Mouse (Mus musculus) intestine, embryonic 14.5 days (tissue): ENCODE measurements at regions not wholly inside any gene's neighbourhood (a gene's known extent, or its start where the extent isn't known, plus 50 kb on each side); places are given as distances from the start of the nearest gene placed in this dataset.
A peak's percentile ranks its signal among the peaks of the same experiment; 100 is the strongest.

ENCODE experiments used
- ATAC-seq: fragments of 200-750 bp; cut with Nextera tagmentation; replicated peaks from 2 replicates; pipeline ENCODE4 v1.8.0; 2017; ENCODE audit warnings: low read depth, moderate number of reproducible peaks, moderate TSS enrichment, moderate library complexity; ENCODE audit not compliant: low FRiP score, low TSS enrichment
- DNase-seq: peaks from one replicate; pipeline ENCODE4 v3.0.0-alpha.2; 2018; ENCODE audit warnings: low spot score
- H3K27ac ChIP-seq: fragments of 300-500 bp; sonication (generic); 2 replicates; pipeline ENCODE4 v1.5.1; 2014; ENCODE audit warnings: low read depth, mild to moderate bottlenecking, control low read depth
- H3K27me3 ChIP-seq: fragments of 300-500 bp; sonication (generic); replicated peaks from 2 replicates; pipeline ENCODE4 v1.6.1; 2014; ENCODE audit warnings: low read length, control low read depth; ENCODE audit not compliant: control insufficient read depth, insufficient read depth
- H3K36me3 ChIP-seq: fragments of 300-500 bp; sonication (generic); 2 replicates; pipeline ENCODE4 v1.6.1; 2014; ENCODE audit warnings: low read length, control low read depth; ENCODE audit not compliant: control insufficient read depth, insufficient read depth
- H3K4me1 ChIP-seq: fragments of 300-500 bp; sonication (generic); replicated peaks from 2 replicates; pipeline ENCODE4 v1.6.1; 2014; ENCODE audit warnings: low read length, control low read depth, mixed read lengths; ENCODE audit not compliant: control insufficient read depth, insufficient read depth
- H3K4me2 ChIP-seq: fragments of 300-500 bp; sonication (generic); 2 replicates; pipeline ENCODE4 v1.6.1; 2014; ENCODE audit warnings: low read length
- H3K4me3 ChIP-seq: fragments of 300-500 bp; sonication (generic); 2 replicates; pipeline ENCODE4 v1.5.1; 2014; ENCODE audit warnings: low read depth, low read length, control low read depth, mixed read lengths
- H3K9ac ChIP-seq: fragments of 300-500 bp; sonication (generic); 2 replicates; pipeline ENCODE4 v1.6.1; 2014; ENCODE audit warnings: mild to moderate bottlenecking, low read length
- H3K9me3 ChIP-seq: fragments of 300-500 bp; sonication (generic); 2 replicates; pipeline ENCODE4 v1.6.1; 2016; ENCODE audit warnings: low read length, control low read depth; ENCODE audit not compliant: control insufficient read depth
- WGBS: fragments of 180-500 bp; shearing (Covaris S2); extraction: QIAGEN DNeasy Blood & Tissue Kit; methylation state at CpG from one replicate; pipeline ENCODE4 v1.1.7; 2014; 5-methylcytosine and 5-hydroxymethylcytosine counted together

- Histone ChIP-seq H3K4me2 (no peak overlapping the region), H3K36me3 (no peaks in the 10 kb centered on the region), H3K9ac (no peak overlapping the region), H3K27me3 (no peaks in the 10 kb centered on the region), H3K4me1 (no peaks in the 10 kb centered on the region; the same call in 1 of the 2 replicates), H3K4me3 (no peak overlapping the region), H3K9me3 (peaks cover 6% of the 10 kb centered on the region; the same call in 1 of the 2 replicates), H3K27ac (no peak overlapping the region)
- ATAC-seq (no peak), DNase-seq (no peak)
- 24% methylated on average over 2 of the region's 2 CpGs for WGBS
These were observed 85.1 kb upstream of the Prep start for GRCm38 (mm10) chr10:44981913-44982312.

- Histone ChIP-seq H3K9me3 (peaks cover 7% of the 10 kb centered on the region; the same call in 1 of the 2 replicates), H3K4me1 (no peaks in the 10 kb centered on the region; the same call in 1 of the 2 replicates), H3K27ac (no peak overlapping the region), H3K4me3 (no peak overlapping the region), H3K9ac (no peak overlapping the region), H3K36me3 (no peaks in the 10 kb centered on the region), H3K27me3 (no peaks in the 10 kb centered on the region), H3K4me2 (no peak overlapping the region)
- DNase-seq (no peak), ATAC-seq (no peak)
- WGBS, result 95% methylated on average over 2 of the region's 2 CpGs
These were observed 90.2 kb upstream of the Prep start for GRCm38 (mm10) chr10:44976815-44977214.

GRCm38 (mm10) chr10:44971911-44972310 is 95.1 kb upstream of the Prep start:
- Histone ChIP-seq H3K9ac (no peak overlapping the region), H3K27ac (no peak overlapping the region), H3K4me3 (no peak overlapping the region), H3K9me3 (0 out of 2 replicates have a peak, but pooled peaks cover under 1% of the 10 kb centered on the region), H3K36me3 (no peaks in the 10 kb centered on the region), H3K27me3 (no peaks in the 10 kb centered on the region), H3K4me1 (no peaks in the 10 kb centered on the region), H3K4me2 (no peak overlapping the region)
- WGBS, result 81% methylated on average over 2 of the region's 2 CpGs
- no peak for DNase-seq
- ATAC-seq, result no peak

- Histone ChIP-seq H3K27me3 (no peaks in the 10 kb centered on the region), H3K9ac (no peak overlapping the region)
- no peak for DNase-seq
These were observed 107.0 kb upstream of the Prep start for GRCm38 (mm10) chr10:44959968-44960367.

GRCm38 (mm10) chr10:44945205-44945725 is 121.7 kb upstream of the Prep start:
- no peak overlapping the region for H3K27ac ChIP-seq
- H3K4me2 ChIP-seq, result no peak overlapping the region
- no peaks in the 10 kb centered on the region for H3K27me3 ChIP-seq
- no peaks in the 10 kb centered on the region for H3K36me3 ChIP-seq
- 50% methylated on average over 1 of the region's 1 CpGs for WGBS
- H3K9me3 ChIP-seq, result no peaks in the 10 kb centered on the region
- DNase-seq (no peak), ATAC-seq (no peak)
- H3K9ac ChIP-seq, result no peak overlapping the region
- no peak overlapping the region for H3K4me3 ChIP-seq
- H3K4me1 ChIP-seq, result no peaks in the 10 kb centered on the region

More at GRCm38 (mm10) chr10:44959968-44960367, 107.0 kb upstream of the Prep start:
- Histone ChIP-seq H3K36me3 (no peaks in the 10 kb centered on the region), H3K4me1 (no peaks in the 10 kb centered on the region), H3K4me3 (no peak overlapping the region), H3K27ac (no peak overlapping the region), H3K9me3 (no peaks in the 10 kb centered on the region), H3K4me2 (no peak overlapping the region)
- no peak for ATAC-seq
- WGBS, result 87% methylated on average over 3 of the region's 3 CpGs

GRCm38 (mm10) chr10:44939403-44939802 is 127.6 kb upstream of the Prep start:
- H3K27me3 ChIP-seq, result no peaks in the 10 kb centered on the region
- H3K4me3 ChIP-seq, result no peak overlapping the region
- H3K27ac ChIP-seq, result no peak overlapping the region
- H3K4me2 ChIP-seq, result no peak overlapping the region
- no peaks in the 10 kb centered on the region for H3K36me3 ChIP-seq
- 50% methylated on average over 1 of the region's 1 CpGs for WGBS
- H3K9ac ChIP-seq, result no peak overlapping the region
- H3K4me1 ChIP-seq, result no peaks in the 10 kb centered on the region
- no peak for ATAC-seq
- no peak for DNase-seq
- H3K9me3 ChIP-seq, result no peaks in the 10 kb centered on the region

GRCm38 (mm10) chr10:44936976-44937500 is 130.0 kb upstream of the Prep start:
- H3K27me3 ChIP-seq, result no peaks in the 10 kb centered on the region
- 85% methylated on average over 5 of the region's 5 CpGs for WGBS
- DNase-seq, result no peak
- H3K4me3 ChIP-seq, result no peak overlapping the region
- no peak overlapping the region for H3K27ac ChIP-seq
- ATAC-seq, result no peak
- no peak overlapping the region for H3K9ac ChIP-seq
- no peaks in the 10 kb centered on the region for H3K36me3 ChIP-seq
- H3K9me3 ChIP-seq, result no peaks in the 10 kb centered on the region
- no peak overlapping the region for H3K4me2 ChIP-seq
- H3K4me1 ChIP-seq, result no peaks in the 10 kb centered on the region

GRCm38 (mm10) chr10:44930796-44931195 is 136.2 kb upstream of the Prep start:
- WGBS, result 85% methylated on average over 2 of the region's 2 CpGs
- Histone ChIP-seq H3K36me3 (no peaks in the 10 kb centered on the region), H3K9me3 (no peaks in the 10 kb centered on the region), H3K27ac (no peak overlapping the region), H3K27me3 (no peaks in the 10 kb centered on the region), H3K4me1 (no peaks in the 10 kb centered on the region), H3K4me2 (no peak overlapping the region), H3K9ac (no peak overlapping the region), H3K4me3 (no peak overlapping the region)
- no peak for DNase-seq
- no peak for ATAC-seq

GRCm38 (mm10) chr10:44913751-44914388 is 153.1 kb upstream of the Prep start:
- peak; percentile 84 for ATAC-seq
- no peak overlapping the region for H3K9ac ChIP-seq
- H3K4me1 ChIP-seq, result no peaks in the 10 kb centered on the region
- no peaks in the 10 kb centered on the region for H3K27me3 ChIP-seq
- 47% methylated on average over 8 of the region's 8 CpGs for WGBS
- H3K4me3 ChIP-seq, result no peak overlapping the region
- H3K27ac ChIP-seq, result no peak overlapping the region
- no peak overlapping the region for H3K4me2 ChIP-seq
- no peaks in the 10 kb centered on the region for H3K9me3 ChIP-seq
- no peaks in the 10 kb centered on the region for H3K36me3 ChIP-seq
- DNase-seq, result no peak
